ENCODE assay signal across 9 mouse cellular contexts in genomic region chr14:109874230-109874629, GRCm38 (mm10).
A peak's percentile ranks its signal among the peaks of the same experiment; 100 is the strongest.
DNase-seq lines count a peak whose midpoint lies in the region; ATAC-seq and TF ChIP-seq lines count a peak whose summit lies in the region.
"Had no signal": no experiment of that assay in that cellular context is flagged by ENCODE, and none has a peak within 500 bp of the region (broad histone marks: within the 10 kb centered on the region; RNA-seq: fewer than 3 reads in every experiment).

No protein-coding gene starts in this region.

- no peak for TF ChIP-seq EP300 in heart, adult 2 months (IDR thresholded peaks at IDR 0.05; ENCODE audit: insufficient read depth, low read depth, low read length)
- no peak for TF ChIP-seq EP300 in ES-Bruce4 (IDR thresholded peaks at IDR 0.05; ENCODE audit: insufficient read depth, low read depth, low read length)

- H3K9ac ChIP-seq in heart, adult 2 months (ENCODE audit: low read depth, low read length) = no peak overlapping the region
- H3K9ac ChIP-seq in ES-Bruce4 (ENCODE audit: low read depth, poor library complexity, severe bottlenecking) = no peak overlapping the region
- H3K9ac ChIP-seq in hindbrain, embryonic 11.5 days (ENCODE audit: low read depth, low read length) = no peak overlapping the region
- H3K9ac ChIP-seq in neural tube, embryonic 11.5 days (ENCODE audit: low read length) = no peak overlapping the region
- H3K9ac ChIP-seq: neural tube, embryonic 12.5 days had no signal

- no peak overlapping the region for H3K4me2 ChIP-seq in hindbrain, embryonic 11.5 days (replicated peaks; ENCODE audit: low read depth, low read length)
- no peak overlapping the region for H3K4me2 ChIP-seq in neural tube, embryonic 11.5 days (ENCODE audit: low read depth)
- H3K4me2 ChIP-seq: neural tube, embryonic 12.5 days had no signal

- no peak for TF ChIP-seq POLR2A in heart, adult 2 months (IDR thresholded peaks at IDR 0.05; ENCODE audit: insufficient read depth, low read depth, low read length)
- no peak for TF ChIP-seq POLR2A in ES-Bruce4 (IDR thresholded peaks at IDR 0.05; ENCODE audit: insufficient read depth, low read length)

- no peaks in the 10 kb centered on the region for H3K9me3 ChIP-seq in ES-Bruce4 (replicated peaks; ENCODE audit: control insufficient read depth, insufficient read depth, low read length, poor library complexity, severe bottlenecking)
- no peaks in the 10 kb centered on the region for H3K9me3 ChIP-seq in hindbrain, embryonic 11.5 days (ENCODE audit: control insufficient read depth, low read length)
- no peaks in the 10 kb centered on the region for H3K9me3 ChIP-seq in neural tube, embryonic 11.5 days (ENCODE audit: control insufficient read depth, low read length)
- H3K9me3 ChIP-seq: neural tube, embryonic 12.5 days had no signal

- peak; percentile 71 for TF ChIP-seq CTCF in heart, adult 2 months (IDR thresholded peaks at IDR 0.05)
- TF ChIP-seq CTCF in ES-Bruce4 (IDR thresholded peaks at IDR 0.05; ENCODE audit: low read depth, low read length) = peak; percentile 1

- no peaks in the 10 kb centered on the region for H3K36me3 ChIP-seq in heart, adult 2 months (ENCODE audit: control insufficient read depth, insufficient read depth, low read length)
- H3K36me3 ChIP-seq in ES-Bruce4 (ENCODE audit: control insufficient read depth, insufficient read depth, low read length, poor library complexity, severe bottlenecking) = no peaks in the 10 kb centered on the region
- H3K36me3 ChIP-seq in hindbrain, embryonic 11.5 days (ENCODE audit: control insufficient read depth, insufficient read depth, low read length) = no peaks in the 10 kb centered on the region
- no peaks in the 10 kb centered on the region for H3K36me3 ChIP-seq in neural tube, embryonic 11.5 days (ENCODE audit: control insufficient read depth, insufficient read depth, low read length)
- H3K36me3 ChIP-seq: neural tube, embryonic 12.5 days had no signal

- DNase-seq in heart, adult 2 months = no peak
- no peak for DNase-seq in heart, adult 9 months (ENCODE audit: low spot score in 2 of 2)
- peak; percentile 70 to 72 for DNase-seq in cerebellum, postnatal 14 days
- DNase-seq in hindbrain, embryonic 11.5 days (ENCODE audit: low spot score) = peak; percentile 85
- DNase-seq in left cerebral cortex, postnatal 14 days (ENCODE audit: low spot score in 2 of 2) = peak; percentile 47 to 79
- peak; percentile 60 for DNase-seq in neural tube, embryonic 11.5 days (ENCODE audit: low spot score)
- DNase-seq in spleen, postnatal 14 days (ENCODE audit: low spot score in 2 of 2) = no peak

- H3K4me1 ChIP-seq in heart, adult 2 months (ENCODE audit: control insufficient read depth, insufficient read depth, low read length) = no peaks in the 10 kb centered on the region
- no peaks in the 10 kb centered on the region for H3K4me1 ChIP-seq in ES-Bruce4 (ENCODE audit: control insufficient read depth, insufficient read depth, low read length)
- no peaks in the 10 kb centered on the region for H3K4me1 ChIP-seq in hindbrain, embryonic 11.5 days (replicated peaks; ENCODE audit: control insufficient read depth, insufficient read depth, low read length)
- no peaks in the 10 kb centered on the region for H3K4me1 ChIP-seq in neural tube, embryonic 11.5 days (ENCODE audit: control insufficient read depth, insufficient read depth, low read length)
- H3K4me1 ChIP-seq: neural tube, embryonic 12.5 days had no signal

- no peaks in the 10 kb centered on the region for H3K27me3 ChIP-seq in heart, adult 2 months (ENCODE audit: control insufficient read depth, insufficient read depth, low read length)
- H3K27me3 ChIP-seq in ES-Bruce4 (ENCODE audit: control insufficient read depth, insufficient read depth, low read length, poor library complexity, severe bottlenecking) = no peaks in the 10 kb centered on the region
- H3K27me3 ChIP-seq in hindbrain, embryonic 11.5 days (ENCODE audit: control insufficient read depth, insufficient read depth, low read length) = no peaks in the 10 kb centered on the region
- H3K27me3 ChIP-seq in neural tube, embryonic 11.5 days (ENCODE audit: control insufficient read depth, insufficient read depth, low read length) = no peaks in the 10 kb centered on the region
- H3K27me3 ChIP-seq: neural tube, embryonic 12.5 days had no signal

- no peak overlapping the region for H3K4me3 ChIP-seq in heart, adult 2 months
- no peak overlapping the region for H3K4me3 ChIP-seq in ES-Bruce4 (ENCODE audit: low read depth, low read length)
- no peak overlapping the region for H3K4me3 ChIP-seq in hindbrain, embryonic 11.5 days (ENCODE audit: low read depth, low read length)
- H3K4me3 ChIP-seq in neural tube, embryonic 11.5 days (ENCODE audit: low read depth, low read length) = no peak overlapping the region
- H3K4me3 ChIP-seq: neural tube, embryonic 12.5 days had no signal

- WGBS in heart, adult 2 months = 6% methylated on average over 1 of the region's 1 CpGs
- 7% methylated on average over 1 of the region's 1 CpGs for WGBS in hindbrain, embryonic 11.5 days
- 12% methylated on average over 1 of the region's 1 CpGs for WGBS in neural tube, embryonic 11.5 days

- peak; percentile 72; the same call in 1 of the 2 replicates for ATAC-seq in hindbrain, embryonic 11.5 days (ENCODE audit: low FRiP score)
- peak; percentile 43; the same call in 1 of the 2 replicates for ATAC-seq in neural tube, embryonic 11.5 days (ENCODE audit: insufficient read depth, low FRiP score, low TSS enrichment)

- intact Hi-C loops in heart, adult 2 months (cut with DNase I) = loop anchor here (5.0 kb wide), 1 partner anchor 903 kb away; no protein-coding TSS in a partner anchor
- intact Hi-C loops in left cerebral cortex, postnatal 14 days (cut with DNase I) = no loop called here

- H3K79me2 ChIP-seq in heart, adult 2 months (replicated peaks; ENCODE audit: control insufficient read depth, insufficient read depth, low read length) = no peaks in the 10 kb centered on the region

- no peak overlapping the region for H3K27ac ChIP-seq in heart, adult 2 months
- no peak overlapping the region for H3K27ac ChIP-seq in ES-Bruce4 (ENCODE audit: insufficient read depth, low read length)
- H3K27ac ChIP-seq in hindbrain, embryonic 11.5 days (ENCODE audit: low read depth, low read length) = no peak overlapping the region
- no peak overlapping the region for H3K27ac ChIP-seq in neural tube, embryonic 11.5 days (ENCODE audit: low read depth, low read length)
- H3K27ac ChIP-seq: neural tube, embryonic 12.5 days had no signal

Comparison
In these comparisons a context has a peak if more than half of its experiments do, and no peak if none do; other contexts are left out.
1. DNase-seq: peak in cerebellum, postnatal 14 days (2 of 2), hindbrain, embryonic 11.5 days (single experiment), left cerebral cortex, postnatal 14 days (2 of 2) and neural tube, embryonic 11.5 days (single experiment); none in heart, adult 2 months (0 of 2), heart, adult 9 months (0 of 2) and spleen, postnatal 14 days (0 of 2).